Mouse (Mus musculus): ENCODE data around the gene Mrpl21.

The Mrpl21 gene

GRCm38 (mm10) chr19:3282572-3283467 lies at the start of gene Mrpl21, which contains the start of gene Ighmbp2:
Gene Mrpl21 (plus strand): TSS chr19:3282901.
Gene Ighmbp2 (minus strand): TSS chr19:3283017.
- DNase-seq (ENCODE audit: inconsistent ontology term), result peak; percentile 91

- no peak for DNase-seq (ENCODE audit: inconsistent ontology term)
Observed at GRCm38 (mm10) chr19:3260016-3260415, 22.7 kb upstream of the Mrpl21 start.

GRCm38 (mm10) chr19:3260591-3260990 lies 22.1 kb upstream of the Mrpl21 start:
- no peak for DNase-seq (ENCODE audit: inconsistent ontology term)

GRCm38 (mm10) chr19:3261336-3261735 lies 21.4 kb upstream of the Mrpl21 start:
- no peak for DNase-seq (ENCODE audit: inconsistent ontology term)

GRCm38 (mm10) chr19:3261764-3262525 lies 20.8 kb upstream of the Mrpl21 start:
- DNase-seq (ENCODE audit: inconsistent ontology term), result no peak

- DNase-seq (ENCODE audit: inconsistent ontology term), result no peak
Observed at GRCm38 (mm10) chr19:3264348-3264747, 18.4 kb upstream of the Mrpl21 start.

GRCm38 (mm10) chr19:3265180-3265579 lies 17.5 kb upstream of the Mrpl21 start:
- no peak for DNase-seq (ENCODE audit: inconsistent ontology term)

GRCm38 (mm10) chr19:3266136-3266535 lies 16.6 kb upstream of the Mrpl21 start:
- no peak for DNase-seq (ENCODE audit: inconsistent ontology term)

GRCm38 (mm10) chr19:3266676-3267075 lies 16.0 kb upstream of the Mrpl21 start:
- DNase-seq (ENCODE audit: inconsistent ontology term), result no peak

- no peak for DNase-seq (ENCODE audit: inconsistent ontology term)
Observed at GRCm38 (mm10) chr19:3267340-3267739, 15.4 kb upstream of the Mrpl21 start.

- no peak for DNase-seq (ENCODE audit: inconsistent ontology term)
Observed at GRCm38 (mm10) chr19:3268218-3268980, 14.3 kb upstream of the Mrpl21 start.

GRCm38 (mm10) chr19:3269279-3269678 lies 13.4 kb upstream of the Mrpl21 start:
- no peak for DNase-seq (ENCODE audit: inconsistent ontology term)

- DNase-seq (ENCODE audit: inconsistent ontology term), result no peak
Observed at GRCm38 (mm10) chr19:3269803-3270202, 12.9 kb upstream of the Mrpl21 start.

- DNase-seq (ENCODE audit: inconsistent ontology term), result no peak
Observed at GRCm38 (mm10) chr19:3271366-3271765, 11.3 kb upstream of the Mrpl21 start.

- DNase-seq (ENCODE audit: inconsistent ontology term), result no peak
Observed at GRCm38 (mm10) chr19:3273331-3273730, 9.4 kb upstream of the Mrpl21 start.

GRCm38 (mm10) chr19:3275744-3276365 lies 6.8 kb upstream of the Mrpl21 start:
- DNase-seq (ENCODE audit: inconsistent ontology term), result no peak

- DNase-seq (ENCODE audit: inconsistent ontology term), result no peak
Observed at GRCm38 (mm10) chr19:3281886-3282285, 815 bp upstream of the Mrpl21 start.

- no peak for DNase-seq (ENCODE audit: inconsistent ontology term)
Observed at GRCm38 (mm10) chr19:3289006-3289405, 6.3 kb downstream of the Mrpl21 start.

- peak; percentile 12 for DNase-seq (ENCODE audit: inconsistent ontology term)
Observed at GRCm38 (mm10) chr19:3292028-3292427, 9.3 kb downstream of the Mrpl21 start.

GRCm38 (mm10) chr19:3292993-3293392 lies 10.3 kb downstream of the Mrpl21 start:
- DNase-seq (ENCODE audit: inconsistent ontology term), result no peak

GRCm38 (mm10) chr19:3295245-3295644 lies 12.5 kb downstream of the Mrpl21 start:
- DNase-seq (ENCODE audit: inconsistent ontology term), result no peak

Measured in Muller cell, postnatal 12 days (primary cell).